Mouse (Mus musculus) bone marrow macrophage, adult 2 months (primary cell): ENCODE measurements around the gene Zfp444. TPM values are rescaled to one million over a fixed set of nuclear protein-coding genes. Genes with fewer than 3 reads are reported as not detected.

Experiments
- H3K27ac ChIP-seq: 2 replicates; pipeline ENCODE4 v1.5.1; 2012; ENCODE audit warnings: low read depth, low read length; ENCODE audit not compliant: insufficient read depth
- H3K4me1 ChIP-seq: 2 replicates; pipeline ENCODE4 v1.6.1; 2012; ENCODE audit warnings: low read length; ENCODE audit not compliant: control insufficient read depth, insufficient read depth
- H3K4me3 ChIP-seq: 2 replicates; pipeline ENCODE4 v1.5.1; 2012; ENCODE audit warnings: mild to moderate bottlenecking, low read length, moderate library complexity; ENCODE audit not compliant: insufficient read depth
- CTCF ChIP-seq: IDR thresholded peaks from 2 replicates; pipeline ENCODE4 v1.5.1; 2012; ENCODE audit warnings: low read depth, mild to moderate bottlenecking, low read length, moderate library complexity
- POLR2A ChIP-seq: IDR thresholded peaks from 2 replicates; pipeline ENCODE4 v1.6.1; 2012; ENCODE audit warnings: mild to moderate bottlenecking, low read depth, low read length, borderline replicate concordance
- polyA plus RNA-seq: library from polyadenylated mRNA; stranded (reverse); fragments of >200 nt; gene quantifications from 2 replicates; pipeline ENCODE4 v1.2.4, GENCODE M21; 2012; ENCODE audit not compliant: missing spikeins, insufficient read depth, insufficient read length

The Zfp444 gene
- polyA plus RNA-seq, 1 experiment = 21.8 TPM

DNA sequence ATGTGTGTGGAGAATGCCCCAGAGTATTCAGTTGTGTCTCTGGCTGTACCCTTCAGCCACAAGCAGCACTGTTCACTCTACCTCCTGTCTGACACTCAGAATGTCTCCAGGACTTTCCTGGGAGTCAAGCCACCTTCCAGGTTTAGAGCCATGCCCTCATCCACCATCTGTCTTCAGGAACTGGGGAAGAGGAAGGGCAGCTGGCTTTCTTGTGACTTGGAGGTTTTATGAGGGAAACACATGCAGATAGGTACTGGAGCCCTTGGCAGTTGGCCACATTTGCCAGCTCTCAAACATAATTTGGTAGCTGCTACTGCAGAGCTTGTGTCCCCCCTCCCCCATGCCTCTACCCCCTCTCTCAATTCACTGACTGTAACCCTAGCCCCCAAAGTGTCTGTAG is 7.0 kb downstream of the Zfp444 start:
- no peak overlapping the region for H3K4me3 ChIP-seq
- H3K4me1 ChIP-seq = 0 out of 2 replicates have a peak, but pooled peaks cover 2% of the 10 kb centered on the region
- no peak overlapping the region for H3K27ac ChIP-seq
- TF ChIP-seq CTCF = no peak
- no peak for TF ChIP-seq POLR2A

DNA sequence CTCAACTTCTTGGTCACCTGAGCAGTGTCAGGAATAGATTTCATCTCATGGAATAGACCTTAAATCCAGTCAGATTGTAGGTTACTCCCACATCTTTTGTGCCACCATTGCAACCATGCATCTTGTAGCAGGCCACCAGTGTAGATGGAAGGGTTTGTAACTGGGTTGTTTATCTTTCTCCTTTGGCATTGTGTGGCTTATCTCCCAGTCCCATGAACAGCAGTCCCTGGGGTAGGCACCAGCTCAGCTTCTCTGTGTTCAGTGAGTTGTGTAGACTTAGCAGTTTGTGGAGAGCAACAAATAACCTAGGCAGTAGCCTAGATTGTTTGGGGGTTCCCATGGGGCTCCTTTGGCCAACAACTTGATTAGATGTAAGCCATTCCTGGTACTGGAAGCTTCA is 10.9 kb downstream of the Zfp444 start:
- Histone ChIP-seq H3K4me3 (no peak overlapping the region), H3K27ac (no peak overlapping the region), H3K4me1 (peaks cover 9% of the 10 kb centered on the region)
- no peak for TF ChIP-seq POLR2A
- TF ChIP-seq CTCF = no peak

- Histone ChIP-seq H3K27ac (no peak overlapping the region), H3K4me1 (peaks cover 9% of the 10 kb centered on the region), H3K4me3 (no peak overlapping the region)
- TF ChIP-seq CTCF (no peak), POLR2A (no peak)
Measured at GRCm38 (mm10) chr7:6183802-6184201, 11.8 kb downstream of the Zfp444 start.

- H3K4me1 ChIP-seq = peaks cover 9% of the 10 kb centered on the region
- no peak overlapping the region for H3K4me3 ChIP-seq
- no peak for TF ChIP-seq CTCF
- no peak for TF ChIP-seq POLR2A
- no peak overlapping the region for H3K27ac ChIP-seq
Measured at GRCm38 (mm10) chr7:6184521-6184920, 12.5 kb downstream of the Zfp444 start.

DNA sequence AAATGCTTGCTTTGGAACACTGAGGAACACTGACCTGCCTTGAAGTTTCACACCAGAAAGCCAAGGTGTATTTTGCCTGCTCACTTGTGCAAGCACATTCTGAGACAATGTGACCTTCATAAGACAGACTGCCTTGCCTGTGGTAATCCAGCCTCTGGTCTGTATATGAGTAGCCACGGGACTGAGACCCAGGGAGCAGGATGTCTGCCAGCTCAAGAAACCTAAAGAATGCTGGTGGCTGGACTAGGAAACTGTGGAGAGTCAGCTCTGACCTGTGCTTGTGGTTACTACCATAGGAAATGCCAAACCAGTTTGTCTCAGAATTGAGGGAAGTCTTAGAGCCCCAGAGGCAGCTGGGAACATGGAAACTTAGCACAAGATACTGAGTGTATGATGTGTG is 13.4 kb downstream of the Zfp444 start:
- peaks cover 9% of the 10 kb centered on the region for H3K4me1 ChIP-seq
- no peak overlapping the region for H3K4me3 ChIP-seq
- no peak overlapping the region for H3K27ac ChIP-seq
- no peak for TF ChIP-seq CTCF
- no peak for TF ChIP-seq POLR2A

DNA sequence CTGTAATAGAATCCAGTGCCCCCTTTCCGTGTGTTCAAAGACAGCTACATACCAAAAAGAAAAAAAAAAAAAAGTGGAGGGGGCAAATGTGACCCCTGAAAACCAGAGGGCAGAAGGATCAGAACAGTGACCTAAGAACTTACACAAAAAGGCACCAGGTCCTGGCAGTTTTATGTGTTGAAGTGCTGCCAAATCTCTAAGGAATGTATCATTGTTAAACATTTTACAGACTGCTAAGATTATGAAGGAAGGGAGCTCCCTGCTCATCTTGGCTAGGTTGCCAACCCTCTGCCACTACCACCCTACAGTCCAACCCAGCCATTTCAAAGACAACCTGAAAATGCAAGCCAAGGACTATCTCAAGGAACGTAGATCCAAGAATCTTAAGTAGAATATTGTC is 14.2 kb downstream of the Zfp444 start:
- peaks cover 9% of the 10 kb centered on the region for H3K4me1 ChIP-seq
- no peak overlapping the region for H3K4me3 ChIP-seq
- no peak overlapping the region for H3K27ac ChIP-seq
- TF ChIP-seq POLR2A (no peak), CTCF (no peak)

DNA sequence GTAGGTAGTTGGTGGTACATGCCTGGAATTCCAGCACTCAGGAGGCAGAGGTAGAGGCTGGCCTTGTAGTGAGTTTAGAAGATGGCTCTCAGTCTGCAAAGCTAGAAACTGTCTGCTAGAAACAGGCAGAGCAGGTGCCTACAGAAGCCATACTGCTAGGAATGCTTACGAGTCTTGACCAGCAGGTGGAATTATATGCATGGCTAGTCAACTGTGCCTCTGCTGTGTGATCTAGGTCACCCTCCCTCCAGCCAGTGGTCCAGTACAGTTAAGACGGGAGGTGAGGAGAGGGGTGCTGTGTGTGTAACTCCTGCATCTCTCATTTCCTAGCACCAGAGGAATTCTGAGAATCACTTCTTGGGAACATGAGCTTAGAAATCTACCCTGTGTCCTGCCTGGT is 14.7 kb downstream of the Zfp444 start:
- Histone ChIP-seq H3K27ac (no peak overlapping the region), H3K4me1 (peaks cover 9% of the 10 kb centered on the region), H3K4me3 (no peak overlapping the region)
- TF ChIP-seq POLR2A (no peak), CTCF (no peak)

- Histone ChIP-seq H3K4me1 (peaks cover 9% of the 10 kb centered on the region), H3K4me3 (no peak overlapping the region), H3K27ac (no peak overlapping the region)
- TF ChIP-seq CTCF (no peak), POLR2A (no peak)
Measured at GRCm38 (mm10) chr7:6189542-6189941, 17.5 kb downstream of the Zfp444 start.

GRCm38 (mm10) chr7:6191376-6191775 is 19.4 kb downstream of the Zfp444 start:
- peaks cover 9% of the 10 kb centered on the region for H3K4me1 ChIP-seq
- H3K27ac ChIP-seq = no peak overlapping the region
- TF ChIP-seq POLR2A = no peak
- TF ChIP-seq CTCF = no peak
- H3K4me3 ChIP-seq = no peak overlapping the region

DNA sequence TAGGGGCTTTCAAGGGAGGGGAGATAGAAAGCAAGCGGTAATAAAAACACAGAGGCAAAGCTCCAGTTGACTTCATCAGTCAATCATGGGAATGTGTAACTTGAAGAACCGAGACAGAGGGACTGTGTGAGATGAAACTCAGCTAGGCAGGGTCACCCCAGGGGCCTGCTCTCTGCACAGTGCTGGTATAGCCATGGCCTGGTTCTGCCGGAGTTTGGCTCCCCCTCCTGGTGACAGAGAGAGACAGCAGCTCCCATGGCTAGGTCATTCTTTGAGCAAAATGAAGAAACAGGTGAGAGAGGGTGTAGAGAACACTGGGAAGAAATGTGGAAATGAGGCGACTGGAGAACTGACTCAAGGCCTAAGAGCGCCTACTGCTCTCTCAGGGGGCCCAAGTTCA is 22.1 kb downstream of the Zfp444 start:
- TF ChIP-seq POLR2A (no peak), CTCF (peak; percentile 94)
- H3K4me3 ChIP-seq = no peak overlapping the region
- no peaks in the 10 kb centered on the region for H3K4me1 ChIP-seq
- no peak overlapping the region for H3K27ac ChIP-seq

DNA sequence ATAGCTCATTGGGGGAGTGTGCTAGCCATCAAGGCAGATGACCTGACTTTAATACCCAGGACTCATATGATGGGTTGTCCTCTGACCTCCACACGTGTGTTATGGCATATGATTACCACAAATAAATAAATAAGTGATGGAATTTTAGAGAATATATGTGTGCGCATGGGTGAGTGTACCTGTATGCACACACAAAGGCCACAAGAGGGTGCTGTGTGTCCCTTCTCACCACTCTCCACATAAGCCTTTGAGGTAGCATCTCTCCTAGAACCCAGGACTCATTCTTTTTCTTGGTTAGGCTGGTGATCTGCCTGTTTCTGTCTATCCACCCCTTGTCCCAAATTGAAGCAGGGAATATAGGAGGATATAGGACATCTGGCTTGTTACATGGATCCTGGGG is 23.8 kb downstream of the Zfp444 start:
- Histone ChIP-seq H3K27ac (no peak overlapping the region), H3K4me3 (no peak overlapping the region), H3K4me1 (no peaks in the 10 kb centered on the region)
- TF ChIP-seq POLR2A (no peak), CTCF (no peak)
